Comparison of ENCODE assay signal across 11 mouse cellular contexts in the genomic region with DNA sequence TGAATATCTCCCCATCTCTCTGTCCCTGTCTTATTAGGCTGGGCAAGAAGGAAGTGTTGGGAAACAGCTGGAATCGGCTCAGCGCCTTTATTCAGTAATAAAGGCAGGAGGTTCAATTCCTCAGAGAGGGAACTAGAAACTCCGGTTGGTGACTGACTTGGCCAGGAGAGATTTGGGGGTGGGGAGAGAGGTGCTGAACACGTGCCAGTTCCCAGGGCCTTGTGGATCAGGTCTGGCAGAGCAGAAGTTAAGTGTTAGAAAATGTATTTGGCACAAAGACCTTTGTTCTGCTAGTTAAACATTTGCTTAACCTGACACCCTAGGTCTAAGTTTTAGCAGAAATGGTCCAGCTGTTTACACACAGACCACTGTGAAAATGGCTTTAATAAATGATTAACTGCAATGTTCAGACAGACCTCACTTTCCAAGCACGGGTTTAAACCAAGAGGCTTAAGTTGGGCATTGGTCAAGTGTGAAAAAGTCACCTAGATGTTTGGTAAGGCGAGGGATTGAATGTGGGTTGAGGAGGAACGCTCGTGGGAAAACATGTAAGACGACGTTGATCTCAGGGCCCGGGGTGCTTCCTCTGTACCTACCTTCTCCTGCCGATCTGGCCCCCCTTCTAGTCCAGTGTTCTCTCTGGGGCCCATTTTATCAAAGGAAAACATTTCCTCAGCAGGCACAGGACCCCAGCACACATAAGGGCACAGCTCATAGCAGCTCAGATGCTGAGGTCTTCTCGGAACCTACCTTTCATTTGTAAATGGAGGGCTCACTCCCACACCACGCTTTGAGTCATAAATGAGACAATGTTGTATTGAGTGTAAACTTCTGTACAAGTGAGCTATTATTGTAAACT. TPM values are rescaled to one million over a fixed set of nuclear protein-coding genes. Genes with fewer than 3 reads are reported as not detected.
DNase-seq lines count a peak whose midpoint lies in the region; ATAC-seq lines count a peak whose summit lies in the region.
"Had no signal": no experiment of that assay in that cellular context is flagged by ENCODE, and none has a peak within 500 bp of the region (broad histone marks: within the 10 kb centered on the region; RNA-seq: fewer than 3 reads in every experiment).

No protein-coding gene starts in this region.

- peak; percentile 45 for DNase-seq in gastrocnemius, adult 18-20 months (ENCODE audit: low spot score)
- no peak for DNase-seq in gastrocnemius, postnatal 4 days (ENCODE audit: low spot score in 2 of 2)
- DNase-seq in gastrocnemius, postnatal 25 days: peak; percentile 22
- peak; percentile 87 to 93 for DNase-seq in kidney, postnatal 25 days
- DNase-seq in ovary, postnatal 36 days (ENCODE audit: low spot score): peak; percentile 34
- no peak for DNase-seq in testis, postnatal 10 days (ENCODE audit: low spot score)
- no peak for DNase-seq in frontal cortex, postnatal 14 days (ENCODE audit: low spot score in 2 of 2)

- ATAC-seq in CD4-positive, CD25-positive, alpha-beta regulatory T cell, adult 4 months: no peak
- ATAC-seq: activated CD4-positive, CD25-positive, alpha-beta regulatory T cell, adult 4 months had no signal

RNA-seq across cellular contexts. Expression of a gene that starts 32.0 kb away (rescaled TPM):
- 100 to 1,000 TPM; 118 to 122 TPM for total RNA-seq in gastrocnemius, adult 18-20 months (2021)
- total RNA-seq in gastrocnemius, postnatal 4 days (2021): 100 to 1,000 TPM; 107 to 113 TPM
- total RNA-seq in gastrocnemius, postnatal 25 days (2021): 100 to 1,000 TPM; 105 to 114 TPM
- 100 to 1,000 TPM; 164 to 188 TPM for polyA plus RNA-seq in CD4-positive, CD25-positive, alpha-beta regulatory T cell, adult 4 months (2017; shearing (Covaris generic))

RNA-seq across cellular contexts. Expression of a gene that starts 57.0 kb away (rescaled TPM):
- total RNA-seq in gastrocnemius, adult 18-20 months (2021): not detected
- total RNA-seq in gastrocnemius, postnatal 4 days (2021): not detected
- total RNA-seq in gastrocnemius, postnatal 25 days (2021): not detected
- under 1 TPM in 1 of 2 experiments, not detected in 1; 0.43 TPM for polyA plus RNA-seq in CD4-positive, CD25-positive, alpha-beta regulatory T cell, adult 4 months (2017; shearing (Covaris generic))
- polyA plus RNA-seq: activated CD4-positive, CD25-positive, alpha-beta regulatory T cell, adult 4 months; C2C12; embryonic facial prominence, embryonic 13.5 days had no signal

RNA-seq across cellular contexts. Expression of a gene that starts 59.3 kb away (rescaled TPM):
- total RNA-seq in gastrocnemius, adult 18-20 months (2021): not detected
- total RNA-seq in gastrocnemius, postnatal 4 days (2021): under 1 TPM in 1 of 2 experiments, not detected in 1; 0.10 TPM
- not detected for total RNA-seq in gastrocnemius, postnatal 25 days (2021)
- polyA plus RNA-seq in CD4-positive, CD25-positive, alpha-beta regulatory T cell, adult 4 months (2017; shearing (Covaris generic)): 1 to 10 TPM in 1 of 2 experiments, under 1 TPM in 1; 0.66 to 1.1 TPM

Comparison
In these comparisons a context has a peak if more than half of its experiments do, and no peak if none do; other contexts are left out.
1. DNase-seq: peak in gastrocnemius, adult 18-20 months (single experiment), gastrocnemius, postnatal 25 days (single experiment), kidney, postnatal 25 days (2 of 2) and ovary, postnatal 36 days (single experiment); none in gastrocnemius, postnatal 4 days (0 of 2), testis, postnatal 10 days (single experiment) and frontal cortex, postnatal 14 days (0 of 2).